Mouse (Mus musculus) lung, adult 18-20 months (tissue): ENCODE measurements around the gene Slc22a20.

ENCODE experiments used
- DNase-seq, 2 experiments: peaks; one replicate each; pipeline ENCODE4 v3.0.0; 2022; ENCODE audit warnings: mixed read lengths in 2 of 2

Gene Slc22a20

GRCm38 (mm10) chr19:5986043-5986442 is at the start of gene Slc22a20:
Gene Slc22a20 (minus strand): TSS chr19:5986143.
- DNase-seq, result no peak

- no peak for DNase-seq
These were observed 44.8 kb upstream of the Slc22a20 start for GRCm38 (mm10) chr19:6030520-6031280.

- DNase-seq, result no peak
These were observed 43.5 kb upstream of the Slc22a20 start for GRCm38 (mm10) chr19:6029426-6029825.

GRCm38 (mm10) chr19:6028991-6029390 is 43.0 kb upstream of the Slc22a20 start:
- no peak for DNase-seq

GRCm38 (mm10) chr19:6023930-6024329 is 38.0 kb upstream of the Slc22a20 start:
- no peak for DNase-seq

- DNase-seq, result peak in 1 of 2 experiments; percentile 46
These were observed 37.1 kb upstream of the Slc22a20 start for GRCm38 (mm10) chr19:6023059-6023458.

- DNase-seq, result no peak
These were observed 34.3 kb upstream of the Slc22a20 start for GRCm38 (mm10) chr19:6020276-6020675.

- peak; percentile 87 to 91 for DNase-seq
These were observed 32.5 kb upstream of the Slc22a20 start for GRCm38 (mm10) chr19:6018142-6019089.

- DNase-seq, result no peak
These were observed 30.6 kb upstream of the Slc22a20 start for GRCm38 (mm10) chr19:6016532-6016931.

GRCm38 (mm10) chr19:6015511-6016315 is 29.8 kb upstream of the Slc22a20 start, which contains the start of gene Capn1:
Gene Capn1 (minus strand): TSS chr19:6015897.
- DNase-seq, result peak; percentile 65 to 68

- peak; percentile 44 to 46 for DNase-seq
These were observed 29.1 kb upstream of the Slc22a20 start for GRCm38 (mm10) chr19:6014991-6015510.

- DNase-seq, result no peak
These were observed 27.7 kb upstream of the Slc22a20 start for GRCm38 (mm10) chr19:6013691-6014090.

- no peak for DNase-seq
These were observed 23.2 kb upstream of the Slc22a20 start for GRCm38 (mm10) chr19:6009137-6009536.

GRCm38 (mm10) chr19:6007013-6007412 is 21.1 kb upstream of the Slc22a20 start:
- DNase-seq, result no peak

GRCm38 (mm10) chr19:6005541-6005940 is 19.6 kb upstream of the Slc22a20 start:
- DNase-seq, result no peak

- no peak for DNase-seq
These were observed 14.0 kb upstream of the Slc22a20 start for GRCm38 (mm10) chr19:5999969-6000368.

GRCm38 (mm10) chr19:5998180-5998579 is 12.2 kb upstream of the Slc22a20 start:
- DNase-seq, result no peak

GRCm38 (mm10) chr19:5994711-5995110 is 8.8 kb upstream of the Slc22a20 start:
- DNase-seq, result no peak

GRCm38 (mm10) chr19:5992012-5992411 is 6.1 kb upstream of the Slc22a20 start:
- no peak for DNase-seq

GRCm38 (mm10) chr19:5991467-5991866 is 5.5 kb upstream of the Slc22a20 start:
- no peak for DNase-seq

- DNase-seq, result no peak
These were observed 5.0 kb upstream of the Slc22a20 start for GRCm38 (mm10) chr19:5990921-5991320.

- no peak for DNase-seq
These were observed 4.1 kb upstream of the Slc22a20 start for GRCm38 (mm10) chr19:5990033-5990432.
